In genomic region chr2:54565068-54565467, GRCm38 (mm10) we compare ENCODE assay signal across 22 mouse cellular contexts.
DNase-seq lines count a peak whose midpoint lies in the region; ATAC-seq and TF ChIP-seq lines count a peak whose summit lies in the region.
"Had no signal": no experiment of that assay in that cellular context is flagged by ENCODE, and none has a peak within 500 bp of the region (broad histone marks: within the 10 kb centered on the region; RNA-seq: fewer than 3 reads in every experiment).

No protein-coding gene starts in this region.

- no peak overlapping the region for H3K4me2 ChIP-seq in midbrain, embryonic 14.5 days (ENCODE audit: low read length)
- H3K4me2 ChIP-seq in midbrain, embryonic 15.5 days: no peak overlapping the region
- H3K4me2 ChIP-seq: embryonic facial prominence, embryonic 12.5 days; embryonic facial prominence, embryonic 15.5 days; forebrain, embryonic 12.5 days had no signal

- 71% methylated on average over 3 of the region's 3 CpGs for WGBS in heart, adult 2 months
- 88% methylated on average over 3 of the region's 3 CpGs for WGBS in midbrain, embryonic 14.5 days
- WGBS in midbrain, embryonic 15.5 days: 82% methylated on average over 3 of the region's 3 CpGs

- H3K4me1 ChIP-seq in heart, adult 2 months (ENCODE audit: control insufficient read depth, insufficient read depth, low read length): no peaks in the 10 kb centered on the region
- H3K4me1 ChIP-seq in midbrain, embryonic 14.5 days (ENCODE audit: control insufficient read depth, insufficient read depth, low read length): no peaks in the 10 kb centered on the region
- H3K4me1 ChIP-seq in midbrain, embryonic 15.5 days: no peaks in the 10 kb centered on the region
- H3K4me1 ChIP-seq: embryonic facial prominence, embryonic 12.5 days; embryonic facial prominence, embryonic 15.5 days; forebrain, embryonic 10.5 days; forebrain, embryonic 12.5 days had no signal

- no peaks in the 10 kb centered on the region for H3K36me3 ChIP-seq in heart, adult 2 months (ENCODE audit: control insufficient read depth, insufficient read depth, low read length)
- H3K36me3 ChIP-seq in midbrain, embryonic 14.5 days (ENCODE audit: control insufficient read depth, insufficient read depth, low read length): no peaks in the 10 kb centered on the region
- no peaks in the 10 kb centered on the region for H3K36me3 ChIP-seq in midbrain, embryonic 15.5 days (replicated peaks)
- H3K36me3 ChIP-seq: embryonic facial prominence, embryonic 12.5 days; embryonic facial prominence, embryonic 15.5 days; forebrain, embryonic 10.5 days; forebrain, embryonic 12.5 days had no signal

- DNase-seq in heart, adult 11 months: peak; percentile 80
- DNase-seq in heart, adult 2 months: no peak
- DNase-seq in midbrain, embryonic 14.5 days: no peak
- DNase-seq in lung, adult 18-20 months: no peak
- DNase-seq: adrenal gland, adult 2 months; adrenal gland, postnatal 10 days; adrenal gland, postnatal 25 days; cerebellum, adult 11 months; cerebellum, adult 18-20 months; cerebellum, adult 8-10 months; cerebellum, adult 9-11 months; cerebellum, postnatal 14 days; cerebellum, postnatal 36 days; embryo, embryonic 11 days had no signal

- no peaks in the 10 kb centered on the region for H3K79me2 ChIP-seq in heart, adult 2 months (replicated peaks; ENCODE audit: control insufficient read depth, insufficient read depth, low read length)

- H3K9me3 ChIP-seq in midbrain, embryonic 14.5 days (ENCODE audit: control insufficient read depth, low read length): no peaks in the 10 kb centered on the region
- no peaks in the 10 kb centered on the region for H3K9me3 ChIP-seq in midbrain, embryonic 15.5 days
- H3K9me3 ChIP-seq: embryonic facial prominence, embryonic 12.5 days; embryonic facial prominence, embryonic 15.5 days; forebrain, embryonic 10.5 days; forebrain, embryonic 12.5 days had no signal

- H3K9ac ChIP-seq in heart, adult 2 months (ENCODE audit: low read depth, low read length): no peak overlapping the region
- H3K9ac ChIP-seq in midbrain, embryonic 14.5 days (replicated peaks; ENCODE audit: low read length): no peak overlapping the region
- no peak overlapping the region for H3K9ac ChIP-seq in midbrain, embryonic 15.5 days
- H3K9ac ChIP-seq: embryonic facial prominence, embryonic 12.5 days; embryonic facial prominence, embryonic 15.5 days; forebrain, embryonic 12.5 days had no signal

- peak; percentile 50; the same call in 1 of the 2 replicates for ATAC-seq in midbrain, embryonic 14.5 days (ENCODE audit: low FRiP score, low TSS enrichment)
- ATAC-seq in midbrain, embryonic 15.5 days (replicated peaks): no peak
- ATAC-seq: forebrain, embryonic 14.5 days; forebrain, embryonic 16.5 days had no signal

- intact Hi-C loops in heart, adult 2 months (cut with DNase I): no loop called here

- TF ChIP-seq CTCF in heart, adult 2 months (IDR thresholded peaks at IDR 0.05): no peak

- no peak for TF ChIP-seq EP300 in heart, adult 2 months (IDR thresholded peaks at IDR 0.05; ENCODE audit: insufficient read depth, low read depth, low read length)

- TF ChIP-seq POLR2A in heart, adult 2 months (IDR thresholded peaks at IDR 0.05; ENCODE audit: insufficient read depth, low read depth, low read length): no peak

- no peak overlapping the region for H3K4me3 ChIP-seq in heart, adult 2 months
- no peak overlapping the region for H3K4me3 ChIP-seq in midbrain, embryonic 14.5 days (replicated peaks; ENCODE audit: low read depth, low read length)
- no peak overlapping the region for H3K4me3 ChIP-seq in midbrain, embryonic 15.5 days
- H3K4me3 ChIP-seq: embryonic facial prominence, embryonic 12.5 days; embryonic facial prominence, embryonic 15.5 days; erythroblast, embryonic 14.5 days; forebrain, embryonic 10.5 days; forebrain, embryonic 12.5 days had no signal

- H3K27me3 ChIP-seq in heart, adult 2 months (ENCODE audit: control insufficient read depth, insufficient read depth, low read length): no peaks in the 10 kb centered on the region
- H3K27me3 ChIP-seq in midbrain, embryonic 14.5 days (ENCODE audit: control insufficient read depth, insufficient read depth, low read length): no peaks in the 10 kb centered on the region
- H3K27me3 ChIP-seq in midbrain, embryonic 15.5 days (replicated peaks): no peaks in the 10 kb centered on the region
- H3K27me3 ChIP-seq: embryonic facial prominence, embryonic 12.5 days; embryonic facial prominence, embryonic 15.5 days; forebrain, embryonic 12.5 days had no signal

- no peak overlapping the region for H3K27ac ChIP-seq in heart, adult 2 months
- no peak overlapping the region for H3K27ac ChIP-seq in midbrain, embryonic 14.5 days (replicated peaks; ENCODE audit: low read depth, low read length)
- no peak overlapping the region for H3K27ac ChIP-seq in midbrain, embryonic 15.5 days
- H3K27ac ChIP-seq: embryonic facial prominence, embryonic 12.5 days; embryonic facial prominence, embryonic 15.5 days; forebrain, embryonic 10.5 days; forebrain, embryonic 12.5 days had no signal
